Mouse (Mus musculus): ENCODE measurements around the gene Ifit1bl1. TPM values are rescaled to one million over a fixed set of nuclear protein-coding genes. Genes with fewer than 3 reads are reported as not detected.
"Not testable (repeated sequence)": the region's sequence is repeated elsewhere in the genome, so short reads cannot be mapped to it uniquely, and the experiment has no call there.

Gene Ifit1bl1
- 0.48 TPM in 1 of 2 replicates, not detected in the other for polyA plus RNA-seq (2012; ENCODE audit: insufficient read depth, insufficient read length, missing spikeins)

DNA sequence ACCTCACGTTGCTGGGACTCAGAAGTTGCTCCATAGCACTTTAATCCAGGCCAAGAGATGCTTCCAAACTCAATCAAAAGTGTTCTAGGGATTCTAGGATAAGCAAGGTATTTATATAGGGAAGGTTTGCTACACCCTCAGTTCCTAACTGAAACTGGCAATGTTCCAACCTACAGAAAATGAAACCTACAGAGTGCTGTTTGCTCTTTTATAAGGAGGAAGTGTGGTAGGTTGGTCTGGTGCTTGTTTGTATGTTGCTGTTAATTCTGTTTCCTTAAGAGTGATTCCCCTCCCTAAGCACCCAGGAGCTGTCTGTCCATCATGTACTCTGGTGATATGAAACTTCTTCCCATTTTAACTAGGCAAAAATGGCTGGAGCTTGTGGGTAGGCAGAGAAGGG is at the start of gene Ifit1bl1:
TSS of gene Ifit1bl1 (minus strand) at position 69 of the 400 bp plus-strand sequence.
- H3K4me1 ChIP-seq (ENCODE audit: control insufficient read depth, insufficient read depth, insufficient read length, low read length); H3K27ac ChIP-seq (replicated peaks; ENCODE audit: low read depth, low read length); H3K4me3 ChIP-seq (ENCODE audit: insufficient read depth, low read depth, low read length): not testable (repeated sequence)

DNA sequence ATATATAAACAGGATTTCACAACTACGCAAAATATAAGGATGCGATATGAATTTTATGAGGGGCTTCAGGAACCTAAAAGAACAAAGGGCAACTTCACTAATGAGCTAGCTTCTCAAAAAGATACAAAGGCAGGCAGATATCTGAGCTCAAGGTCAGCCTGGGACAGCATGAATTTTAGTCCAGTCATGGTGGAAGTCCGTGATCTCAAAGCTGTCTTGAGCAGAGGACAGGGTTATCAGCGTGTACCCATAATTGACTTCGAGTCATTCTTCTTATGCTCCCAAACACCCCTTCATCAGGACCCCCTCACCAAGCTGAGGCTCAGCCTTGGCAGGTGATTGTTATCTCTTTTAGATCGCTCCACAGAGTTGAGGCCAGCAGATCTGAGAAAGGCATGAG is 49.2 kb upstream of the Ifit1bl1 start:
- Histone ChIP-seq H3K27ac (replicated peaks; ENCODE audit: low read depth, low read length) (no peak overlapping the region), H3K4me3 (ENCODE audit: insufficient read depth, low read depth, low read length) (no peak overlapping the region), H3K4me1 (ENCODE audit: control insufficient read depth, insufficient read depth, insufficient read length, low read length) (no peaks in the 10 kb centered on the region)

DNA sequence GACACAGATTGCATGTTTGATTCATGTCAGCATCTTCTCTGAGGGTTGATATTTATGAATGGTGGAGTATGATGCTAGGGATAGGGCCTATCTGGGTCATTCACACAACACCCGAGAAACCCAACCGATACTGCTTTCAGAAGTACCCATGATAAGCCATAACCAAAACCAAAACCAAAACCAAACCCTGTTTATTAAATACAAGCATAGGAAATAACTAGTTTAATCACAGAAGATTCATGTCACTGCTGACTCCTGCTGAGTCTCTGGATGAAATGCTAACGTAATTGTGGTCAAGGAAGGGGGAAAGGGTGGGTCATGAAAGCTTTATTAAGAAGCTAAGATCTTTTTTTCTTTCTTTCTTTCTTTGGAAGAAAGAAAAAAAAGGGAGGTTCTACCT is 48.5 kb upstream of the Ifit1bl1 start:
- Histone ChIP-seq H3K4me3 (ENCODE audit: insufficient read depth, low read depth, low read length) (no peak overlapping the region), H3K4me1 (ENCODE audit: control insufficient read depth, insufficient read depth, insufficient read length, low read length) (no peaks in the 10 kb centered on the region), H3K27ac (replicated peaks; ENCODE audit: low read depth, low read length) (no peak overlapping the region)

DNA sequence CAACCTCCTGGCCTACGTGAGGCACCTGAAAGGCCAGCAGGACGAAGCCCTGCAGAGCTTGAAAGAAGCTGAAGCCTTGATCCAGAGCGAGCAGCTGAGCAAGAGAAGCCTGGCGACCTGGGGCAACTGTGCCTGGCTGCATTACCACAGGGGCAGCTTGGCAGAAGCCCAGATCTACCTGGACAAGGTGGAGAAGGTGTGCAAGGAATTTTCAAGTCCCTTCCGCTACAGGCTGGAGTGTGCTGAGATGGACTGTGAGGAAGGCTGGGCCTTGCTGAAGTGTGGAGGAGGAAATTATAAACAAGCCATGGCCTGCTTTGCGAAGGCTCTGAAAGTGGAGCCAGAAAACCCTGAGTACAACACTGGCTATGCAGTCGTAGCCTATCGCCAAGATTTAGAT is 45.9 kb upstream of the Ifit1bl1 start:
- H3K4me3 ChIP-seq (ENCODE audit: insufficient read depth, low read depth, low read length); H3K27ac ChIP-seq (replicated peaks; ENCODE audit: low read depth, low read length); H3K4me1 ChIP-seq (ENCODE audit: control insufficient read depth, insufficient read depth, insufficient read length, low read length): not testable (repeated sequence)

DNA sequence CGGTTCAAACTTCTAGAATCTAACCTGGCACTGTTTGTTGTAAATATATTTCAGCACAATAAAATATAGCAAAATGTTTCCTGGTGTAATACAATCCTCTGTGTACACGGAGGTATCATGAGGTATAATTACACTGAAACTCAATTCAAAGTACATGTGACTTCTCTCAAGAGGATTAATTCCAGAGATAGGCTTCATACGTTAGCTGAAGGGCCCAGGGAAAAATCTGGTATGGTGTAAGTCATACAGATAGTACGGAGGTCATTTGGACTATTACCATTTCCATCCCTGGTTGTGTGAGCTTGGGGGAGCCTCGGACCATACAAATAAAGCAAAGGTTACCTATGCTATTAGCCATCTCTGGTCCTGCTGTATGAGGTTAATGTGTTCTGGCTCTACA is 40.9 kb upstream of the Ifit1bl1 start:
- Histone ChIP-seq H3K4me3 (ENCODE audit: insufficient read depth, low read depth, low read length) (no peak overlapping the region), H3K27ac (replicated peaks; ENCODE audit: low read depth, low read length) (no peak overlapping the region), H3K4me1 (ENCODE audit: control insufficient read depth, insufficient read depth, insufficient read length, low read length) (peaks cover 6% of the 10 kb centered on the region)

DNA sequence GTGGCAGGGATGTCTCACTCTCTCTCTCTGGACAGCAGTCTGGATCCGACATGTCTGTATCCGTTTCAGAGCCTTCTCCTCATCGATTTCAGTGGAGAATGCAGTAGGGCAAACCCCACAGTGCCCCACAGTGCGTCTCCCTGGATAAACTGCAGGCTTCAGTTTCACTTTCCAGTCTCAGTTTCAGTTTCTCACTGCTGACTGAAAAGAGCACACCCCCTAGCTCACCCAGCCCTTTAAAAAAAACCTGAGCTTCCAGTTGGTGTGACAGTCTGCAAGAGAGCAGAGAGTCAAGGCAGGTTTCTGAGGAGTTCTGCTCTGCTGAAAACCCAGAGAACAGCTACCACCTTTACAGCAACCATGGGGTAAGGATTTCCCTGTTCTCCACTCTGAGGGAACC is 38.9 kb upstream of the Ifit1bl1 start, which contains the start of the genes Ifit1bl2 and Ifit1:
TSS of gene Ifit1bl2 (minus strand) at position 121 of the 400 bp plus-strand sequence.
TSS of gene Ifit1 (plus strand) at position 249 of the 400 bp plus-strand sequence.
- Histone ChIP-seq H3K4me1 (ENCODE audit: control insufficient read depth, insufficient read depth, insufficient read length, low read length) (peaks cover 6% of the 10 kb centered on the region), H3K27ac (replicated peaks; ENCODE audit: low read depth, low read length) (peak within 1 kb of the TSS; percentile 74), H3K4me3 (ENCODE audit: insufficient read depth, low read depth, low read length) (peak within 1 kb of the TSS; percentile 70)

DNA sequence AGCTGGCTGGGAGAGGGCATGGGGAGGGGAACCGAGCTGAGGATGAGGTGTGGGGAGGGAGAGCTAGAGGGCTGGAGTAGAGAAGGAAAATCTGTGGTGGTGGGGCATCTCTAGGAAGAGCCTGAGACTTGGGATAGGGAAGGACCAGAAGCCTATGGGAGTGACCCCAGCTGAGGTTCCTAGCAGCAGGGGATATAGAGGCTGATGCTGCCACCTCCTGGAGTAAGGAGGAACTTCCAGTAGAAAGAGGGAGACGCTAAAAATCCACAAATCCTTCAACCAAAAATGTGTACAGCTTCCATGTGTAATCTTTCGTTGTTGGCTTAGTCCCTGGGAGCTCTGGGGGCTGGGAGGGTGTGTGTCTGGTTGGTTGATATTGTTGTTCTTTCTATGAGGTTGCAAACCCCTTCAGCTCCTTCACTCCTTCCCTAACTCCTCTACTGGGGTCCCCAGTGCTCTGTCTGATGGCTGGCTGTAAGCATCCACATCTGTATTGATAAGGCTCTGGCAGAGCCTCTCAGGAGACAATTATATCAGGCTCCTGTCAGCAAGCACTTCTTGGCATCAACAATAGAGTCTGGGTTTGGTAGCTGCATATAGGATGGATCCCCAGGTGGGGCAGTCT is 35.3 kb upstream of the Ifit1bl1 start:
- Histone ChIP-seq H3K27ac (replicated peaks; ENCODE audit: low read depth, low read length) (no peak overlapping the region), H3K4me3 (ENCODE audit: insufficient read depth, low read depth, low read length) (no peak overlapping the region), H3K4me1 (ENCODE audit: control insufficient read depth, insufficient read depth, insufficient read length, low read length) (peaks cover 5% of the 10 kb centered on the region)

DNA sequence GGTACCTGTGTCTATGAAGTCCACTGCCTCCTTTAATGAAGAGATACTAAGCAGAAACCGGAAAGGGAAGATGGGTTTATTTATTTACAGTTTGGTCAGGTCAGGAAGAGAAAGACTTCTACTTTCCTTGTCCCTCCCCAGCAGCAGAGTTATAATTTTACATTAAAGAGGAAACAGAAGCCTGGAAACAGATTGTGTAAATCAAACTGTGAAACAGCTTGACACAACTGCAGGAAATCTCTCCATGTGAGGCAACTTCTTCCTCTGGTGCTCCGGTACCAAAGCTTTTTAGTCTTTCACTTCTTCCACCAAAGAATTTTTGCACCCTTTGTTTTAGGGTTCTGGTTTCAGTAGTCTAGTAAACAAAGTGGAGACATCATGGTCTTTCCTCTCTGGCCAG is 31.7 kb upstream of the Ifit1bl1 start:
- Histone ChIP-seq H3K4me3 (ENCODE audit: insufficient read depth, low read depth, low read length) (no peak overlapping the region), H3K27ac (replicated peaks; ENCODE audit: low read depth, low read length) (no peak overlapping the region), H3K4me1 (ENCODE audit: control insufficient read depth, insufficient read depth, insufficient read length, low read length) (no peaks in the 10 kb centered on the region)

DNA sequence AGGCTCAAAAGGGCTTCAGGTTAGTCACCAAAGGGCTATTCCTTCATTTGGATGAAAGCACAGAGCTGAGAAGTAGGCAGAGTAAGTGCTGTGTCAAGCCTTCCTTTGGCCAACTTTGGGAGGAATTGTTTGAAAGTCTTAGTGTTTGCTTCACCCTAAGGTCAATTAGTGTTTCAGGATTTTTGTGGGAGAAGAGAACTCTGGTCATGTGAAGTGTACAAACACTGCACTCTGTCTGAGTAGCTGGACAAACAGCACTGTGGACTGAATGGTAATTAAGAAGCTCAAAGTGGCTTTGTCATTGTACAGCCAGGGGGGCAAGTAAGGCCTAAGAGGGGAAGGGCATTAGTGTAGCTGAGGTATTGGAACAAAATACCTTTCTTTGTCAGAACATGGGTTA is 29.7 kb upstream of the Ifit1bl1 start:
- no peak overlapping the region for H3K4me3 ChIP-seq (ENCODE audit: insufficient read depth, low read depth, low read length)
- no peaks in the 10 kb centered on the region for H3K4me1 ChIP-seq (ENCODE audit: control insufficient read depth, insufficient read depth, insufficient read length, low read length)
- H3K27ac ChIP-seq (replicated peaks; ENCODE audit: low read depth, low read length): no peak overlapping the region

DNA sequence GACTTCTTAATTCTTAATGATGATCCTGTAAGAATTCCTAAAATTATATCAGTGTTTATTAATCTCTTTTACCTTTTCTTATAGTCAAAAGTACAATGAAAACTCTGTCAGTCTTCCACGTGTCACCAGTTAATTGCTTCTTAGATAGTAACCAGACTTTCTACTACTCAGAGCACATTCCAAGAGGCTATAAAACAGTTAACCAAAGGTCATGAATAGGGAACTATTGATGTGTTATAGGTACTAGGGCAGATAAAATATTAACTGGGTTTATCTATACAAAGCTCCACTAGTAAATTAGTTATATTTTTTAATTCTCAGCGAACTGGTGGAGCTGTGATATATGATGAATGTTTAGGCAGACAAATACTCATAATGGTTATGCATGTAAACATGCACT is 25.7 kb upstream of the Ifit1bl1 start:
- Histone ChIP-seq H3K4me3 (ENCODE audit: insufficient read depth, low read depth, low read length) (no peak overlapping the region), H3K4me1 (ENCODE audit: control insufficient read depth, insufficient read depth, insufficient read length, low read length) (no peaks in the 10 kb centered on the region), H3K27ac (replicated peaks; ENCODE audit: low read depth, low read length) (no peak overlapping the region)

DNA sequence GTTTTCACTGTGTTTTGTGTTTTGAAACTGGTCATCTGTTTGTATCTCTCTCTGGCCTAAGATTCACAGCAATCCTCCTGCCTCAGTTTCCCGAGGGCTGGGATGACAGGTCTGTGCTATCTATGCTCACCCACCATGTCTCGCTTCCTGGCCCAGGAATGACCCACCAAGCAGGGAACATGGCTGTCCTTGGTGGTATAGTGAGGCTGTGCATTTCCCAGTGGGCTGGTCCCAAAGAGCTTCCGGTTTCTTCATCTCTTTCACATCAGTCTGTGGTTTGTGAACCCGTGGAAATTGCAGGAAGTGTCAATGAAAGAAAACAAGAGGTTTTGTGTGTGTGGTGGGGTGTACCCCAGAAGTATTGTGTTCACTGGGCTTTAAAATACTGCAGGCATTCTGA is 22.9 kb upstream of the Ifit1bl1 start:
- H3K27ac ChIP-seq (replicated peaks; ENCODE audit: low read depth, low read length): no peak overlapping the region
- no peak overlapping the region for H3K4me3 ChIP-seq (ENCODE audit: insufficient read depth, low read depth, low read length)
- no peaks in the 10 kb centered on the region for H3K4me1 ChIP-seq (ENCODE audit: control insufficient read depth, insufficient read depth, insufficient read length, low read length)

DNA sequence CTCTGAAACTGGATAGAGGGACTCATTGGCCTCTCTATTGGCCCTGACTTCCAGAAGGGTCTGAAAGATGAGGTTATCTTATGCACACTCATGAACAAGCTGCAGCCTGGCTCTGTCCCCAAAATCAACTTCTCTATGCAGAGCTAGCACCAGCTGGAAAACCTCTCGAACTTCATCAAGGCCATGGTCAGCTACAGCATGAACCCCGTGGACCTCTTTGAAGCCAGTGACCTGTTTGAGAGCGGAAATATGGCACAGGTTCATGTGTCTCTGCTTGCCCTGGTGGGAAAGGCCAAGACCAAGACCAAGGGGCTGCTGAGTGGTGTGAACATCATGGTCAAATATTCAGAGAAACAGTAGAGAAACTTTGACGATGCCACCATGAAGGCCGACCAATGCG is 22.0 kb upstream of the Ifit1bl1 start:
- H3K4me1 ChIP-seq (ENCODE audit: control insufficient read depth, insufficient read depth, insufficient read length, low read length): no peaks in the 10 kb centered on the region
- H3K27ac ChIP-seq (replicated peaks; ENCODE audit: low read depth, low read length): no peak overlapping the region
- H3K4me3 ChIP-seq (ENCODE audit: insufficient read depth, low read depth, low read length): no peak overlapping the region

DNA sequence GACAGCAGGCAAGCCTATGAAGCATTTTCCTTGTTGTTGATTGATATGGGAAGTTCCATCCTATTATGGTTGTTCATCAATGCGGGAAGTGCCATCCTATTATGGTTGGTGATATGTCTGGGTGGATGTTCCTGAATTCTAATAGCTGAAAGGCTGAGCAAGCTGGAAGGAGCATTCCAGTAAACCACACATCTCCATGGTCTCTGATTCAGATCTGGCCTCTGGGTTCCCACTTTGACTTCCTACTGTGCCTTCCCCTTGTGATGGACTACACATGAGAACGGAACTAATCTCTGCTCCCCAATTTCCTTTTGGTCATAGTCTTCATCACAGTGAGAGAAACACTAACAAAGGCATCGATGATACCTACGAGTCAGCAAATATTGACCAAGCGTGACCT is 19.1 kb upstream of the Ifit1bl1 start:
- Histone ChIP-seq H3K4me3 (ENCODE audit: insufficient read depth, low read depth, low read length) (no peak overlapping the region), H3K4me1 (ENCODE audit: control insufficient read depth, insufficient read depth, insufficient read length, low read length) (no peaks in the 10 kb centered on the region), H3K27ac (replicated peaks; ENCODE audit: low read depth, low read length) (no peak overlapping the region)

DNA sequence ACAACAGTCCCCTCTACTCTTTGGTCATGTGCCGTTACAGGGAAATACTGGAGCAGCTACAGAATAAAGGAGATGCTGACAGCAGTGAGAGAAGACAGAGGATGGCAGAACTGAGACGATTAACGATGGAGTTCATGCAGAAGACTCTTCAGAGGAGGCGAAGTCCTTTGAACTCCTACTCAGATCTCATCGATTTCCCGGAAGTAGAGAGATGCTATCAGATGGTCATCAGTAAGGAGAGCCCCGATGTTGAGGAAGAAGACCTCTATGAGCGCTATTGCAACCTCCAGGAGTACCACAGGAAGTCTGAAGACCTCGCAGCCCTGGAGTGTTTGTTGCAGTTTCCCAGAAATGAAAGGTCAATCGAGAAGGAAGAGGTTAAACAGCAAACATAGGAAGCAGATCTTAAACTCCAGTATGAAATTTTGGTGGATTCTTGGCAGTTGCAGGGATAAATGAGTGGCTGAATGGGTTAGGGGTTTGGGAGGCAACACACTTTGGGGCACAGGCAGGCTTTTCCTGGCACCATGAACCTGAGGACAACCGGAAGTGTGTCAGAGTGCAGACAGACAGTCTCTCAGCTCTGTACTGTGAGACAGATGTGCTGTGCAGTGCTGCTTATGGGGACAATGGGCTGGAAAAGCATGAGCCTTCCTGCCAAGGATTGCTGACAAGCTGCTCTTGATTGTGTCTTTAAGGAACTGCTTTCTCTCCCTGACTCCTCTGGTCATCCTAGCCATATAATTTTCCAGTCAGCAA is 10.7 kb upstream of the Ifit1bl1 start:
- not testable (repeated sequence) for H3K27ac ChIP-seq (replicated peaks; ENCODE audit: low read depth, low read length); H3K4me1 ChIP-seq (ENCODE audit: control insufficient read depth, insufficient read depth, insufficient read length, low read length); H3K4me3 ChIP-seq (ENCODE audit: insufficient read depth, low read depth, low read length)

DNA sequence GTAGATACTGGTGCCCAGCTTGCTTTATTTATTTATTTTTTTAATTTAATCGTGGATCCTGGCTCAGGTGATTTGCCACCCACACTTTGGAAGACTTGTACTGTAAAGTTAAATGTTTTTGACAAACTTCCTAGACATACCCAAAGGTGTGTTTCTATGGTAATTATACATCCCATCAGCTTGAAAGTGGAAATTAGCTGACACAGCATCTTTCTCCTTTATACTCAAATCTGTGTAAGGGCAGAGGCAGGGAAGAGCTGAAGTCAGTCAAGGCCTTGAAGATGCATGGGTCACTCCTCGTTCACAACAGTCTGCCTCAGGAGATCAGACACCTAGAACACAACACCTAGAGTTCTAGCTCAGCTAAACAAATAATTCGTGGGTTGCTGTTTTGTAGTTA is 8.4 kb upstream of the Ifit1bl1 start:
- not testable (repeated sequence) for H3K27ac ChIP-seq (replicated peaks; ENCODE audit: low read depth, low read length); H3K4me3 ChIP-seq (ENCODE audit: insufficient read depth, low read depth, low read length); H3K4me1 ChIP-seq (ENCODE audit: control insufficient read depth, insufficient read depth, insufficient read length, low read length)

All from brown adipose tissue, adult 24 weeks (tissue).